Mouse (Mus musculus) embryonic facial prominence, embryonic 11.5 days (tissue): ENCODE results near the gene Fzd5. TPM values are rescaled to one million over a fixed set of nuclear protein-coding genes. Genes with fewer than 3 reads are reported as not detected.

Experiments used
- ATAC-seq: fragments of 200-750 bp; cut with Nextera tagmentation; replicated peaks from 2 replicates; pipeline ENCODE4 v1.8.0; 2017; ENCODE audit warnings: low read depth; ENCODE audit not compliant: insufficient number of reproducible peaks, low FRiP score, low TSS enrichment
- DNase-seq: peaks from one replicate; pipeline ENCODE4 v3.0.0-alpha.2; 2015; ENCODE audit warnings: low spot score
- H3K27ac ChIP-seq: fragments of 300-500 bp; sonication (generic); replicated peaks from 2 replicates; pipeline ENCODE4 v1.5.1; 2014; ENCODE audit warnings: mild to moderate bottlenecking, low read depth, low read length, control low read depth
- H3K27me3 ChIP-seq: fragments of 300-500 bp; sonication (generic); 2 replicates; pipeline ENCODE4 v1.6.1; 2014; ENCODE audit warnings: mild to moderate bottlenecking, low read length, moderate library complexity, mixed read lengths; ENCODE audit not compliant: control insufficient read depth, insufficient read depth
- H3K36me3 ChIP-seq: fragments of 300-500 bp; sonication (generic); replicated peaks from 2 replicates; pipeline ENCODE4 v1.6.1; 2014; ENCODE audit warnings: low read depth, mild to moderate bottlenecking, low read length, moderate library complexity, mixed read lengths; ENCODE audit not compliant: control insufficient read depth, insufficient read depth
- H3K4me1 ChIP-seq: fragments of 300-500 bp; sonication (generic); 2 replicates; pipeline ENCODE4 v1.6.1; 2014; ENCODE audit warnings: low read length, mixed read lengths; ENCODE audit not compliant: control insufficient read depth, insufficient read depth
- H3K4me2 ChIP-seq: fragments of 300-500 bp; sonication (generic); 2 replicates; pipeline ENCODE4 v1.6.1; 2014; ENCODE audit warnings: low read depth, mild to moderate bottlenecking, control low read depth, low read length, moderate library complexity
- H3K4me3 ChIP-seq: fragments of 300-500 bp; sonication (generic); 2 replicates; pipeline ENCODE4 v1.5.1; 2014; ENCODE audit warnings: low read depth, low read length, control low read depth
- H3K9ac ChIP-seq: fragments of 300-500 bp; sonication (generic); replicated peaks from 2 replicates; pipeline ENCODE4 v1.6.1; 2014; ENCODE audit warnings: mild to moderate bottlenecking, control low read depth, low read length
- H3K9me3 ChIP-seq: fragments of 300-500 bp; sonication (generic); replicated peaks from 2 replicates; pipeline ENCODE4 v1.6.1; 2016; ENCODE audit warnings: mild to moderate bottlenecking, low read length, inconsistent platforms, mixed read lengths; ENCODE audit not compliant: control insufficient read depth
- WGBS: fragments of 180-500 bp; shearing (Covaris S2); extraction: QIAGEN DNeasy Blood & Tissue Kit; methylation state at CpG from one replicate; pipeline ENCODE4 v1.1.7; 2014; 5-methylcytosine and 5-hydroxymethylcytosine counted together
- polyA plus RNA-seq: library from polyadenylated mRNA; unstranded; fragments of >200 nt; fragmentation: Nextera tagmentation; extraction: Ambion mirVana; gene quantifications from 2 replicates; pipeline ENCODE4 v1.2.1, GENCODE M21; 2014

Fzd5 gene
- polyA plus RNA-seq, 1 experiment from 2014 or later = 2.9 TPM

GRCm38 (mm10) chr1:64732161-64732560 is 5.4 kb downstream of the Fzd5 start:
- ATAC-seq (no peak), DNase-seq (no peak)
- Histone ChIP-seq H3K27ac (no peak overlapping the region), H3K27me3 (peaks cover 27% of the 10 kb centered on the region), H3K9ac (no peak overlapping the region), H3K36me3 (no peaks in the 10 kb centered on the region), H3K4me1 (peaks cover 5% of the 10 kb centered on the region), H3K4me2 (peak overlapping the region; percentile 4; the same call in 1 of the 2 replicates), H3K9me3 (no peaks in the 10 kb centered on the region), H3K4me3 (no peak overlapping the region)
- WGBS = 40% methylated on average over 10 of the region's 10 CpGs

- H3K4me3 ChIP-seq = no peak overlapping the region
- peaks cover 5% of the 10 kb centered on the region for H3K4me1 ChIP-seq
- H3K27me3 ChIP-seq = peaks cover 23% of the 10 kb centered on the region
- 62% methylated on average over 16 of the region's 16 CpGs for WGBS
- no peak overlapping the region for H3K4me2 ChIP-seq
- no peak overlapping the region for H3K27ac ChIP-seq
- no peak overlapping the region for H3K9ac ChIP-seq
- H3K9me3 ChIP-seq = no peaks in the 10 kb centered on the region
- ATAC-seq = no peak
- no peak for DNase-seq
- H3K36me3 ChIP-seq = no peaks in the 10 kb centered on the region
Observed at GRCm38 (mm10) chr1:64731341-64732020, 6.1 kb downstream of the Fzd5 start.

- DNase-seq = no peak
- peaks cover 2% of the 10 kb centered on the region for H3K4me1 ChIP-seq
- no peaks in the 10 kb centered on the region for H3K9me3 ChIP-seq
- WGBS = 70% methylated on average over 4 of the region's 4 CpGs
- ATAC-seq = no peak
- no peak overlapping the region for H3K4me2 ChIP-seq
- no peak overlapping the region for H3K4me3 ChIP-seq
- no peak overlapping the region for H3K9ac ChIP-seq
- H3K27me3 ChIP-seq = peaks cover 9% of the 10 kb centered on the region
- H3K27ac ChIP-seq = no peak overlapping the region
- no peaks in the 10 kb centered on the region for H3K36me3 ChIP-seq
Observed at GRCm38 (mm10) chr1:64730046-64730445, 7.5 kb downstream of the Fzd5 start.

- no peaks in the 10 kb centered on the region for H3K9me3 ChIP-seq
- no peak overlapping the region for H3K27ac ChIP-seq
- 80% methylated on average over 10 of the region's 10 CpGs for WGBS
- H3K27me3 ChIP-seq = no peaks in the 10 kb centered on the region
- no peak overlapping the region for H3K4me3 ChIP-seq
- H3K9ac ChIP-seq = no peak overlapping the region
- 0 out of 2 replicates have a peak, but pooled peaks have one; percentile 29 for ATAC-seq
- DNase-seq = no peak
- no peaks in the 10 kb centered on the region for H3K4me1 ChIP-seq
- no peak overlapping the region for H3K4me2 ChIP-seq
- no peaks in the 10 kb centered on the region for H3K36me3 ChIP-seq
Observed at GRCm38 (mm10) chr1:64721034-64721587, 16.4 kb downstream of the Fzd5 start.

- Histone ChIP-seq H3K27ac (no peak overlapping the region), H3K4me3 (no peak overlapping the region), H3K9ac (no peak overlapping the region), H3K4me1 (no peaks in the 10 kb centered on the region), H3K27me3 (no peaks in the 10 kb centered on the region), H3K9me3 (no peaks in the 10 kb centered on the region), H3K36me3 (no peaks in the 10 kb centered on the region; the same call in 1 of the 2 replicates), H3K4me2 (no peak overlapping the region)
- DNase-seq (peak; percentile 26), ATAC-seq (no peak)
Observed at GRCm38 (mm10) chr1:64717504-64717903, 20.0 kb downstream of the Fzd5 start.

DNA sequence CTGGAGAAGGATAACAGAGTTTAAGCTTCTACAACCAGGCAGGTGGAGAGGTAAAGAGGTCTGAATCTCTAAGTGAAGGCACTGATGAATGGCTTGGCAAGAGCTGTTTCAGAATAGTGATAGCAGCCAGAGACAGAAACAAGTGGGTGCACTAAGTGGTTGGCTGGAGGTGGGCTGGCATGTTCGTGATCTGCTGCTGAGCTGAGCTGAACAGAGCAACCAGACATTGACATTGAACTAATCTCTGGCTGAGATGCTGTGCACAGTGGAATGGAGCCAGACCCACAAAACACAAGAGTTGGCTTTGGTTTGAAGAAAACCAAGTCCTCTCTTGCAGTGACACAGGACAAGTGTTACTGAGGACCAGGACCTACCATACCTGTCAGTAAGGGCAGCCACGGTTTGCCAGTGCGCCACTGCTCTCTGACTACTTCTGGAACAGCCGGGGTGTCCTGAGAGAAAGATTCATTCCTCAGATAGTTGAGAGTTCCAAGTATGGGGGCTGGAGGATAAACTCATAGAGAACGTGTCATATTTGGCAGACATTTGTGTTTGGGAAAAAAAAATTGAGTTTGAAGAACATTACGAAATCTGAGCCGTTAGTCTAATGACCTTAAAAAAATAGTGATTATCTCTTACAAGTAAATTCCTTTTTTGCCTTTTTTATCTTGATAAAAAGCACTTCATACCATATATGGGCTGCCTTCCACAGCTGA is 20.8 kb downstream of the Fzd5 start:
- Histone ChIP-seq H3K27me3 (no peaks in the 10 kb centered on the region), H3K4me3 (no peak overlapping the region), H3K9ac (no peak overlapping the region), H3K4me2 (no peak overlapping the region), H3K36me3 (no peaks in the 10 kb centered on the region; the same call in 1 of the 2 replicates), H3K27ac (no peak overlapping the region), H3K9me3 (no peaks in the 10 kb centered on the region), H3K4me1 (no peaks in the 10 kb centered on the region)
- DNase-seq (no peak), ATAC-seq (no peak)
- 96% methylated on average over 7 of the region's 7 CpGs for WGBS

DNA sequence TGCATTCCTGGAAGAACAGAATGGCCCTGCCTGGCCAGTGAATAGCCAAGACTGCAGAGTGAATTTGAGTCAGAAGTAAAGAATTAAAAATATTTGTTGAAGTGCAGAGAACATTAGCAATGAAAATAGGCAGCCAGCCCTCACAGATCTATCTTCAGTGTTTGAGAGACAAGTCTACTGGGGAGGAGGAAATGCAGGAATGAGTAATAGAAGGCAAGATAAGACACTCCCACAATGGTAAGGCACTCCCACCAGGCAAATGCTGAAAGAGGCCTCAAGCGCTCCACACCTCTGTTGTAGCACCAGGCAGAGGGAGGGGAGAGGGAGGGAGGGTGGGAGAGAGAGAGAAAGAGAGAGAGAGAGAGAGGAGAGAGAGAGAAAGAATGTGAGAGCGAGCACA is 22.1 kb downstream of the Fzd5 start:
- no peak overlapping the region for H3K4me3 ChIP-seq
- no peaks in the 10 kb centered on the region for H3K27me3 ChIP-seq
- no peak for ATAC-seq
- H3K4me1 ChIP-seq = no peaks in the 10 kb centered on the region
- no peak overlapping the region for H3K27ac ChIP-seq
- WGBS = 89% methylated on average over 2 of the region's 2 CpGs
- no peak overlapping the region for H3K4me2 ChIP-seq
- no peaks in the 10 kb centered on the region for H3K9me3 ChIP-seq
- H3K9ac ChIP-seq = no peak overlapping the region
- H3K36me3 ChIP-seq = no peaks in the 10 kb centered on the region; the same call in 1 of the 2 replicates
- DNase-seq = no peak
